Mouse (Mus musculus) left cerebral cortex, postnatal 36 days (tissue): ENCODE measurements around the gene Gm826. TPM values are rescaled to one million over a fixed set of nuclear protein-coding genes. Genes with fewer than 3 reads are reported as not detected.

Experiments
- DNase-seq, 2 experiments: peaks; one replicate each; pipeline ENCODE4 v3.0.0; 2021 to 2022; ENCODE audit warnings: low spot score in 2 of 2, mixed read lengths in 1 of 2
- intact Hi-C: fragments of 180-260 bp; cut with DNase I; formaldehyde crosslinking; loops from one replicate; pipeline ENCODE4 v1.15.1; 2025
- total RNA-seq, 2 experiments: library from RNA; stranded (reverse); gene quantifications; 2 replicates each; pipeline ENCODE4 v1.2.3; 2021

The Gm826 gene
- total RNA-seq, 2 experiments from 2014 or later: not detected

DNA sequence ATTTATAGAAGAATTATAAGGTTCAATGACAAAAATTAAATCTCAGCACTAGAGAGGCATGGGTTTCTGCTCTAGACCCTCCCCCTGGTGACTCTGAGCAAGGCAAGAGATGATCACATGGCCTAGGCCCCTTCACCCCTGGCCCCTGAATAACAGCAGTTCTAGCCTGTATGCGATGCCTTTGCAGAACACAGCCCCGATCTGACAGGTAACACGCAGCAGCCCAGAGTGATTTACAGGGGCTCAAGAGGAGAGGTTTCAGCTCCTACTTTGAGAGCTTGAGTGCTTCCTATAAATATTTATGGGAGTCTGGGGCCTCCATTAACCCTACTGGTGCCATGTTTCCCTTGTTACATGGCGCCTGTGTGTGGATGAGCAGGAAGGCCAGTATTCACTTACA is 23.5 kb upstream of the Gm826 start:
- DNase-seq: no peak
- intact Hi-C loops: no loop called here

GRCm38 (mm10) chr2:160356132-160356531 is 22.2 kb upstream of the Gm826 start:
- intact Hi-C loops: no loop called here
- no peak for DNase-seq

- intact Hi-C loops: no loop called here
These were observed 20.4 kb upstream of the Gm826 start for GRCm38 (mm10) chr2:160354319-160354718.

DNA sequence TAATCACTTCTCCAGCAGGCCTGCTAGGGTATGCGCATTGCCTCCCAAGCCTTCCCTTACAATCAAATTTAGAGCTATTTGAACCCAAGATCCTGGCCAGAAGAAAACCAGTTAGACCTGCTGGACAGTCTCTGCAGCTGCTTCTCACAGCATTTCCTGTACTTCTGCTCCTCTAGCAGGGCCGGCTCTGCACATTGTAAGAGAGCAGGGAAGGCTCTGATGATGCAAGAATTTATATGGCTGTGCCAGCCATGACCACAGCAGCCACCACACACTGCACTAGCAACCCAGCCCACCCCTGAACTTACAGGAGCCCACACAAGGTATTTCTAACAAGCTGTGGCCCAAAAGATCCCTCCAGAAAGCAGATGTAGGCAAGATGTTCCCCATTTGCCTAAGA is 19.6 kb upstream of the Gm826 start:
- DNase-seq: no peak
- intact Hi-C loops: no loop called here

More at GRCm38 (mm10) chr2:160354319-160354718, 20.4 kb upstream of the Gm826 start:
- no peak for DNase-seq

DNA sequence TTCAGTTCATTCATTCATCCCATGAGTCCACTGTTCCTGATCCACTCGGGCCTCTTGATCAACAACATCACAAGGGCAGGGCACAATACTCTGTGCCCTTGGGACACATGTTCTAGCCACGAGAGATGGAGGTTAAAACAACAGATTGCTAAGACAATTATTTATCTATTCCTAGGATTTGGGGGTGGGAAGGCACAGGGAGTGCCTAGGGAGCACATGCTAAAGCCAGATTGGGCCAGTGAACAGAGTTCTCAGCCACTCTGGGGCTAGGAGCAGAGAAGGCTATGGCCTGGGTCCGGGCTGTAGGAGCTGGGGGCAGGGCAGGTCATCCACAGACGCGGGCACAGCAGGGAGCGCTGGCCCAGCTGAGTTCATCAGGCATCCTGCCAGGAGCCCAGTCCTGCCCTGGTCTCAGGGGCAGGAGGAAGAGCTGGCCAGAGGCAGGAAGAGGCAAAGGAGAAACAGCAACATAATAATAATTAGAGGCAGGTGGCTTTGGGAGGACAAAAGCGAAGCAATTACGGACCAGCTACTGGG is 17.1 kb upstream of the Gm826 start:
- no peak for DNase-seq
- intact Hi-C loops: no loop called here

- intact Hi-C loops: no loop called here
- no peak for DNase-seq
These were observed 15.6 kb upstream of the Gm826 start for GRCm38 (mm10) chr2:160349578-160349977.

GRCm38 (mm10) chr2:160348796-160349195 is 14.8 kb upstream of the Gm826 start:
- no peak for DNase-seq
- intact Hi-C loops: no loop called here

DNA sequence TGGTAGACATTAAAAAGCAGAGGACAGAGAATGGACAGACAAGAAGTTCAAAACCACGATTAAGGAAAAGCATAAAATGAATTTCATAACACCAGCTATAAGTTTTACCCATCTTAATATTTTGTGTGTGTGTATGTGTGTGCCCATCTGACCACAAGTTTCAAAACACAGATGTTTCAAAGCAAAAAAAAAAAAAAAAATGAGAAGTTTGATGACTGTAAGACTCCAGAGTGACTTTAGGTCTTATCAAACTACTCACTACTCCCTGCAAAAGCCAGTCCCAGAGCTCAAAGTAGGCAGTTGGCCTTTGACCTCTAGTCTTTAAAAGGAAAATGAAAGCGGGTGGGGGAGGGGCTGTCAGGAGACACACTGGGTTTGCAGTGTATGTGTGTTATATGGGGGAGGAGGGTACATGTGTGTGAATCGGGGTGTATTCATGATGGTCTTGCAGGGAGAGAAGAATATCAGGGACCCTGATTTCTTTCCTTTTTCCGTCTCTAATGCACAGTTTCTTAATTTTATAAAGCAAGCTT is 14.2 kb upstream of the Gm826 start:
- intact Hi-C loops: no loop called here
- no peak for DNase-seq

DNA sequence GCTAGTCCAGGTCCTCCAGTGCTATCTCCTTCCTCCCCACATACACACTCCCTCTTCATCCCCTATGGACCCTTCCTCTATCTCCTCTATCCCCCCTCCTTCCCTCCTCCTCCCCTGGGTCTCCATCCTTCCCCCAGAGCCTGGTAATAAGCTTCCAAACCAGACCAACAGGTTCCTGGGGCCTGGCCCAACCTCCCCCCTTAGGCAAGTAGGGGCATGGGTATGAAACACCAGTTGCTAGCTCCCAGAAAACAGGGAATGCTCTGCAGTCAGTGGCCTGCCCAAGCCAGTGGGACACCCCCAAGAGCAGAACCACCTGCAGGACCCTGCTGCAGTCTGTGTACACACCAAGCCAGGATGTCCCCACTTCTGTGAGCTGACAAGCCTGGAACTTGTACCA is 11.7 kb upstream of the Gm826 start:
- DNase-seq: no peak
- intact Hi-C loops: no loop called here

DNA sequence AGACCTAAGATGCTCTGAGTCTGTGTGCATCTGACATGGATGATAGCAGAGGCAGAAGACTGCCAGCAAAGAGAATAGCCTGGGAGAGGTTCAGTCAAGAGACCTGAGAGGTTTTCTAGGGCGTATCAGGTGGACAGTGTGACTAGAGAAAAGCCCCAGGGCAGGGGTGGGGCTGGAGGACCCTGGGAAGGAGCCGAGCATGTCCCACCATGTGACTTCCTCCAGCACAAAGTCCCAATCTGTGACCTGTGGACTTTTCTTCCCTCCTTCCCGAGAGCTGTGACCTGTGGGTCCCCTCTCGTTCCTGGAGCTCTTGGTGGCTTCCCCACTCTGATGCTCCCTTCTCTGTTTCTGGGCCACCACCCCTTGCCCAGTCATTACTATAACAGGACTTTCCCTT is 6.2 kb upstream of the Gm826 start:
- intact Hi-C loops: no loop called here

GRCm38 (mm10) chr2:160339595-160339994 is 5.6 kb upstream of the Gm826 start:
- no peak for DNase-seq
- intact Hi-C loops: no loop called here

More for the DNA sequence above, 6.2 kb upstream of the Gm826 start:
- no peak for DNase-seq

DNA sequence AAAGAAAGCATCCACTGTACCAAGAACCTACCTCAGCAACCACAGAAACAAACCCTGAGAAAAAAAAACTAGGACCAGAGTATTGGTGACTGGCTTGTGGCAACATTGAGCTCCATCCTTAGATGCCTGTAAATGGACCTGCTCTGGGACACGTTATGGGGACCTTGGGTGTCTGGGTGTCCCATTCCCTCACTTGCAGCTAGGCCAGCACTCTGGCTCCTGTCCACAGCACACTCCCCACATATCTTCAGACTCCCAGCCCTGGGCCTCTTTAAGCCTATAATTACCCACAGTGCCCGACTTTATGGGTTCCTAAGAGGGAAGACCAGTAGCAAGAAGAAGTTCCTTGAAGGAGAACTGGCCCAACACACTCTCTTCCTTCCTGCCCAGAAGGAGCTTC is 2.1 kb upstream of the Gm826 start:
- DNase-seq: no peak
- intact Hi-C loops: no loop called here

GRCm38 (mm10) chr2:160335043-160335442 is 1.1 kb upstream of the Gm826 start:
- no peak for DNase-seq
- intact Hi-C loops: no loop called here

DNA sequence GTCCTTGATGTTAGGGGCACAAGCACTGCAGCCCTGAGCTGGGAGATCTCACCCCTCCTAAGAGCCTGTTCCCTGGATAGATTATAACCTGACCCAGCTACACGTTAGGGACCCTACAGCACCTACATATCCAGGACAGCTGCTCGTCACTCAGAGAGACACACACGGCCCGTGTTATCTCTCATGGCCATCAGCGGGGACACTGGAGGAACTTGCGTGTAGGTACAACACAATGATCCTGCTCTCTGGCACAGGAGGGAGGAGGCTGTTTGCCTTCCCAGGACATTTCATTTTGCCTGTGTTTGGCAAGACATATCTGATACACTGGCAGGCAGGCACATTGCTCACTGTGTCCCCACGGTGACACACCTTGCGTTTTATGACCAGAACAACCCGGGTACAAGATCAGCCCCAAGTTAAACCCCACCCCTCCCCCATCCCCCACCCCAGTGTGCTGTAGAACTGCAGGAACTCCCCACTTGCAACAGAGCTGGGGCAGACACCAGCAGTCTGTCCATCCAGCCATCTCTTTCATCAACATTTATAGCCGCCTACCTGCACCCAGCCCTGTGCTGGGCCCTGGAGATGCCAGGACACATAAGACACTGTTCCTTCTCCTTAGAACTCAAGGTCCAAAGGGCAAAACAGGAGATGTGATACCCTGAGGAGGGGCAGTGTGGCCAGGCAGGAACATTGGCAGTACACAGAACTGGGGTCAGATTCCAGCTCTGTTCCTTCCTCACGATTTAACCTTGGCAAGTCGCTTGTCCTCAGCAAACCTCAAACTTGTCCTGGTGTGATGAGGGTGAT is 1.2 kb downstream of the Gm826 start:
- intact Hi-C loops: no loop called here
- no peak for DNase-seq

- no peak for DNase-seq
- intact Hi-C loops: no loop called here
These were observed 5.1 kb downstream of the Gm826 start for GRCm38 (mm10) chr2:160328886-160329285.

GRCm38 (mm10) chr2:160327716-160328115 is 6.2 kb downstream of the Gm826 start:
- intact Hi-C loops: no loop called here

DNA sequence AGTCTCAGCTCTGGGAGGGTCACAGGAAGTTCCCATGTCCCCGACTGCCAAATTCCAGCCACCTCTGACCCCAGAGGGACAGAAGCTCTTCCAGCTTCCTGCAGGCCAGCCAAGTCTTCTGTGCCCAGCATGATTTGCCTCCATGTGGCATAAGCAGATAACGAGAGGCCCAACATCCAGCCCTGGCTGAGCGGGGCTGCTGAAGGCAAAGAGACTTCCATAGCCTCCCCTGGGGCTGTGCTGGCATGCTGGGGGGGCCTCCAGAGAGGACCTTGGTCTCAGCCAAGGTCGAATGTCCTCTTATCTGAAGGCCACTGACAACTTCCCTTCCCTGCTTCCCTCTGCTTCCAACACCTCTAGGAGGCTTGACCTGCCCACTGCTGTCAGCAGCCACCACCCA is 6.8 kb downstream of the Gm826 start:
- intact Hi-C loops: no loop called here
- DNase-seq: no peak

More at GRCm38 (mm10) chr2:160327716-160328115, 6.2 kb downstream of the Gm826 start:
- no peak for DNase-seq

- intact Hi-C loops: no loop called here
- no peak for DNase-seq
These were observed 8.8 kb downstream of the Gm826 start for GRCm38 (mm10) chr2:160325105-160325644.

GRCm38 (mm10) chr2:160321829-160322228 is 12.1 kb downstream of the Gm826 start:
- intact Hi-C loops: no loop called here
- DNase-seq: no peak

- intact Hi-C loops: no loop called here
- DNase-seq: no peak
These were observed 15.7 kb downstream of the Gm826 start for GRCm38 (mm10) chr2:160318255-160318654.

DNA sequence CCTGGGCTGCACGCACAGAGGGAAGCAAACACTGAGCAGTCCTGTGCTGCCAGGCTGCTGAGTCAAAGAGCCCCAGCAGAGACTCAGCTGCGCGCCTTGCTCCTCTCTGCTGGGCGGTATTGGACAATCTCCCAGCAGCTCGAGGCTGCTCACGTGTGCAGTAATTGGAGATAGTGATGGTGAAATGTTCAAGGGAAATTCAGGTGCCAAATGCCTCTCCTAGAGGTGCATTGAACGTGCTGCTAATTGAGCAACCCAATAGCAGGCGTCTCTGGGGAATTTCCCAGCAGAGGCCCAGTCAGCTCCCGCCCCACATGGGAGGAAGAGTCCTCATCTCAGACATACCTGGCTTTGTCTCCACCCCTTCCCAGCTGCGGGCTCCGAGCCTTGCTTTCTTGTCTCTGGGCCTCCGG is 20.4 kb downstream of the Gm826 start:
- intact Hi-C loops: no loop called here
- peak in 1 of 2 experiments; percentile 11 for DNase-seq
